Mouse (Mus musculus) kidney, postnatal 14 days (tissue): ENCODE measurements at regions not wholly inside any gene's neighbourhood (a gene's known extent, or its start where the extent isn't known, plus 50 kb on each side); places are given as distances from the start of the nearest gene placed in this dataset.

Source experiments
- DNase-seq: peaks from one replicate; pipeline ENCODE4 v3.0.0; 2022; ENCODE audit warnings: mixed read lengths

- no peak for DNase-seq
These were observed 71.7 kb upstream of the Klf4 start for GRCm38 (mm10) chr4:55603821-55604435.

- DNase-seq, result no peak
These were observed 62.9 kb upstream of the Klf4 start for GRCm38 (mm10) chr4:55595203-55595602.

- no peak for DNase-seq
These were observed 62.4 kb upstream of the Klf4 start for GRCm38 (mm10) chr4:55594699-55595098.

- DNase-seq, result no peak
These were observed 60.9 kb upstream of the Klf4 start for GRCm38 (mm10) chr4:55593132-55593531.

- DNase-seq, result no peak
These were observed 53.9 kb upstream of the Klf4 start for GRCm38 (mm10) chr4:55586212-55586611.

GRCm38 (mm10) chr4:55583589-55583988 is 51.3 kb upstream of the Klf4 start:
- no peak for DNase-seq
